Mouse (Mus musculus): ENCODE measurements at regions not wholly inside any gene's neighbourhood (a gene's known extent, or its start where the extent isn't known, plus 50 kb on each side); places are given as distances from the start of the nearest gene placed in this dataset.

- TF ChIP-seq POLR2A (IDR thresholded peaks at IDR 0.05; ENCODE audit: borderline replicate concordance, control insufficient read depth, low read depth, low read length) (no peak), CTCF (IDR thresholded peaks at IDR 0.05; ENCODE audit: control insufficient read depth, insufficient read depth, low read length) (no peak)
These were observed 124.6 kb upstream of the Igfbp7 start for GRCm38 (mm10) chr5:77532261-77533015.

Measured in bone marrow, adult 2 months (tissue).